Mouse (Mus musculus) midbrain, embryonic 15.5 days (tissue): ENCODE measurements around the gene Pitpnm1. TPM values are rescaled to one million over a fixed set of nuclear protein-coding genes. Genes with fewer than 3 reads are reported as not detected.
"Not testable (repeated sequence)": the region's sequence is repeated elsewhere in the genome, so short reads cannot be mapped to it uniquely, and the experiment has no call there.

Source experiments
- ATAC-seq: fragments of 200-750 bp; cut with Nextera tagmentation; replicated peaks from 2 replicates; pipeline ENCODE4 v1.8.0; 2017; ENCODE audit warnings: moderate TSS enrichment
- H3K27ac ChIP-seq: fragments of 300-500 bp; sonication (generic); 2 replicates; pipeline ENCODE4 v1.5.1; 2015; ENCODE audit warnings: mild to moderate bottlenecking, inconsistent platforms
- H3K27me3 ChIP-seq: fragments of 300-500 bp; sonication (generic); replicated peaks from 2 replicates; pipeline ENCODE4 v1.6.1; 2015; ENCODE audit warnings: inconsistent platforms
- H3K36me3 ChIP-seq: fragments of 300-500 bp; sonication (generic); replicated peaks from 2 replicates; pipeline ENCODE4 v1.6.1; 2015; ENCODE audit warnings: inconsistent platforms
- H3K4me1 ChIP-seq: fragments of 300-500 bp; sonication (generic); 2 replicates; pipeline ENCODE4 v1.6.1; 2015; ENCODE audit warnings: inconsistent platforms
- H3K4me2 ChIP-seq: fragments of 300-500 bp; sonication (generic); 2 replicates; pipeline ENCODE4 v1.6.1; 2015; ENCODE audit warnings: inconsistent platforms, mild to moderate bottlenecking, moderate library complexity
- H3K4me3 ChIP-seq: fragments of 300-500 bp; sonication (generic); 2 replicates; pipeline ENCODE4 v1.5.1; 2015; ENCODE audit warnings: mild to moderate bottlenecking, inconsistent platforms
- H3K9ac ChIP-seq: fragments of 300-500 bp; sonication (generic); 2 replicates; pipeline ENCODE4 v1.6.1; 2015; ENCODE audit warnings: mild to moderate bottlenecking, inconsistent platforms
- H3K9me3 ChIP-seq: fragments of 300-500 bp; sonication (generic); 2 replicates; pipeline ENCODE4 v1.6.1; 2016; ENCODE audit warnings: inconsistent platforms
- WGBS: fragments of 180-500 bp; shearing (Covaris S2); methylation state at CpG from one replicate; pipeline ENCODE4 v1.1.7; 2015; ENCODE audit warnings: mixed read lengths; 5-methylcytosine and 5-hydroxymethylcytosine counted together
- polyA plus RNA-seq: library from polyadenylated mRNA; unstranded; fragments of >200 nt; fragmentation: Nextera tagmentation; extraction: Ambion mirVana; gene quantifications from 2 replicates; pipeline ENCODE4 v1.2.1, GENCODE M21; 2015

Gene Pitpnm1
- polyA plus RNA-seq, 1 experiment from 2014 or later = 102 TPM

- Histone ChIP-seq H3K9ac (no peak within 1 kb of the TSS), H3K9me3 (no peaks in the 10 kb centered on the region), H3K27ac (no peak within 1 kb of the TSS), H3K4me3 (no peak within 1 kb of the TSS), H3K36me3 (no peaks in the 10 kb centered on the region), H3K4me1 (no peaks in the 10 kb centered on the region), H3K4me2 (no peak within 1 kb of the TSS), H3K27me3 (no peaks in the 10 kb centered on the region)
- WGBS = 90% methylated on average over 15 of the region's 15 CpGs
- no peak for ATAC-seq
These were observed 40.6 kb upstream of the Pitpnm1 start, which contains the start of gene Gstp3 for GRCm38 (mm10) chr19:4059069-4059740. Gstp3 (minus strand) TSS chr19:4059569.

- WGBS = 89% methylated on average over 8 of the region's 8 CpGs
- H3K27ac ChIP-seq, ATAC-seq, H3K27me3 ChIP-seq, H3K4me1 ChIP-seq, H3K9ac ChIP-seq, H3K9me3 ChIP-seq, H3K36me3 ChIP-seq, H3K4me3 ChIP-seq, H3K4me2 ChIP-seq: not testable (repeated sequence)
These were observed 39.5 kb upstream of the Pitpnm1 start for GRCm38 (mm10) chr19:4060044-4060898.

DNA sequence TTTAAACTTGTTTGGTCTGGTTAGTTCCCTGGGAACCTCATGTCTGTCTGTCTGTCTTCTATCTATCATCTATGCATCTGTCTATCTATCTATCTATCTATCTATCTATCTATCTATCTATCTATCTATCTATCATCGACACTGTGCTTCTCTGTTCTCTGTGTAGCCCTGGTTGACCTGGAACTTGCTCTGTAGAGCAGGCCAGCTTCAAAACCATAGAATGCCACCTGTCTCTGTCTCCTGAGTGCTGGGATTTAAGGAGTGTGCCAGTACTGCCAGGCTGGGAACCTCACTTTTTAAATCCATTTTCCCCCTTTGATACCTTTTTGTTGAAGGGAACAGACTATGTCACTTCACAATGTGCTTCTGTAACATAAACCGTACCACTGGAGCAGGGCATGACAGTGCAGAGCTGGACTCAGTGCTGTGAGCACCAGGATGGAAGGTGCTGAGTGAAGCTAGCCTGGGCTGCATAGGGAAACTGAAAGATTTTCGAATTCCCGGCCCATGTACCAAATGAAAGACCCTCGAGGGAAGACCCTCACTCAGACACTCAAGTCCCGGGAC, 38.8 kb upstream of the Pitpnm1 start:
- Histone ChIP-seq H3K4me2 (no peak overlapping the region), H3K4me1 (no peaks in the 10 kb centered on the region), H3K9ac (no peak overlapping the region), H3K36me3 (no peaks in the 10 kb centered on the region), H3K4me3 (no peak overlapping the region), H3K27me3 (no peaks in the 10 kb centered on the region), H3K27ac (no peak overlapping the region), H3K9me3 (no peaks in the 10 kb centered on the region)
- ATAC-seq = no peak
- WGBS = 95% methylated on average over 6 of the region's 6 CpGs

DNA sequence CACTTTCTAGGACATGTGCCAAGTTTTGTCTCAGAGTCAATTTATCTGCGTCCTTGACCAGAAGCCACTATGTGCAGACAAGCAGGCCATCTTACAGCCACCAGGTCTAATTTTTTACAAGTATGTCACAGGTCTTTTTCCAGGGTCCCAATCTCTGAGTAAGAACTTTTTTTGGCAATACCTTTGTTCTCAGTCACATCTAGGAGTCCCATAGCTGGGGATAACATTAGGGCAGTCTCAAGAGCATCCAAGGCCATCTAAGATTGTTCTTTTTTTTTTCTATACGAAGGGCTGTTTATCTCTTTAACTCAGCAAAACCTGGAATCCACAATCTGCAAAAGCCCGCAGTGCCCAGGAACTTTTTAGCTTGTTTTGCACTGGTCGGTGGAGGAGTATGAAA, 36.4 kb upstream of the Pitpnm1 start:
- H3K4me3 ChIP-seq, H3K9me3 ChIP-seq, H3K36me3 ChIP-seq, H3K9ac ChIP-seq, ATAC-seq, H3K27me3 ChIP-seq, H3K4me2 ChIP-seq, H3K4me1 ChIP-seq, H3K27ac ChIP-seq: not testable (repeated sequence)
- WGBS = 82% methylated on average over 4 of the region's 4 CpGs

DNA sequence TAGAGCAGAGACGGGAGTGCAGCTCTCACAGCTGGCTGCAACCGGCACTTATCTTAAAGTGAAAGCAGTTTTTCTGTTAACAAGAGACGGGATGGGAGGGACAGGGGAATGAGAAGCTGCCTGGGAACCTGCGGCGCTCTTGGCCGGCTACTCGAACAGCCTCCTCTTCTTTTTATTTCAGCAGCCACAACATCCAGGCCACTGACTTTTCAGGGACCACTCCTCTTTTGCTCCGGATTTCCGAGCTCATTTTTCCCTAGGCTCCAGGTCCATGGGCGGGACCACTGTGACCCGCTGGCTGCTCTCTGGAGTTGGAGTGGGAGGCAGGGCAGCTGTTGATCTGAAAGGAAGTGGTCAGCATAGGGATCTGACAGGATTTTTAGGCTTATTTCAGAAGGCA, 35.3 kb upstream of the Pitpnm1 start:
- not testable (repeated sequence) for H3K4me2 ChIP-seq, H3K27me3 ChIP-seq, H3K4me1 ChIP-seq, H3K4me3 ChIP-seq, H3K9ac ChIP-seq, ATAC-seq, H3K36me3 ChIP-seq, H3K27ac ChIP-seq, H3K9me3 ChIP-seq
- WGBS = 52% methylated on average over 6 of the region's 11 CpGs

- Histone ChIP-seq H3K9ac (no peak overlapping the region), H3K4me3 (no peak overlapping the region), H3K4me2 (no peak overlapping the region), H3K9me3 (no peaks in the 10 kb centered on the region), H3K4me1 (no peaks in the 10 kb centered on the region), H3K27ac (no peak overlapping the region), H3K27me3 (no peaks in the 10 kb centered on the region), H3K36me3 (no peaks in the 10 kb centered on the region)
- ATAC-seq = no peak
- 90% methylated on average over 6 of the region's 6 CpGs for whole genome bisulfite sequencing
These were observed 33.5 kb upstream of the Pitpnm1 start for GRCm38 (mm10) chr19:4066280-4066679.

- H3K4me2 ChIP-seq = no peak overlapping the region
These were observed 32.9 kb upstream of the Pitpnm1 start for GRCm38 (mm10) chr19:4066877-4067276.

GRCm38 (mm10) chr19:4068242-4068641, 31.6 kb upstream of the Pitpnm1 start:
- not testable (repeated sequence) for H3K4me1 ChIP-seq, ATAC-seq, H3K27me3 ChIP-seq, H3K4me3 ChIP-seq, H3K4me2 ChIP-seq, H3K27ac ChIP-seq, H3K9ac ChIP-seq, H3K9me3 ChIP-seq, H3K36me3 ChIP-seq
- 95% methylated on average over 2 of the region's 2 CpGs for WGBS

More at GRCm38 (mm10) chr19:4066877-4067276, 32.9 kb upstream of the Pitpnm1 start:
- no peak for ATAC-seq
- no peak overlapping the region for H3K9ac ChIP-seq
- H3K27me3 ChIP-seq = no peaks in the 10 kb centered on the region
- no peaks in the 10 kb centered on the region for H3K36me3 ChIP-seq
- no peaks in the 10 kb centered on the region for H3K9me3 ChIP-seq
- H3K27ac ChIP-seq = no peak overlapping the region
- H3K4me3 ChIP-seq = no peak overlapping the region
- no peaks in the 10 kb centered on the region for H3K4me1 ChIP-seq

GRCm38 (mm10) chr19:4068717-4069410, 30.9 kb upstream of the Pitpnm1 start:
- Histone ChIP-seq H3K27me3 (no peaks in the 10 kb centered on the region), H3K36me3 (no peaks in the 10 kb centered on the region), H3K4me1 (no peaks in the 10 kb centered on the region), H3K4me2 (no peak overlapping the region), H3K4me3 (no peak overlapping the region), H3K9ac (no peak overlapping the region), H3K9me3 (no peaks in the 10 kb centered on the region), H3K27ac (no peak overlapping the region)
- 51% methylated on average over 15 of the region's 15 CpGs for WGBS
- ATAC-seq = no peak

GRCm38 (mm10) chr19:4070311-4070710, 29.5 kb upstream of the Pitpnm1 start:
- Histone ChIP-seq H3K27ac (no peak overlapping the region), H3K9me3 (no peaks in the 10 kb centered on the region), H3K27me3 (no peaks in the 10 kb centered on the region), H3K4me1 (no peaks in the 10 kb centered on the region), H3K36me3 (no peaks in the 10 kb centered on the region), H3K4me3 (no peak overlapping the region), H3K4me2 (no peak overlapping the region), H3K9ac (no peak overlapping the region)
- 71% methylated on average over 15 of the region's 15 CpGs for WGBS
- ATAC-seq = no peak

DNA sequence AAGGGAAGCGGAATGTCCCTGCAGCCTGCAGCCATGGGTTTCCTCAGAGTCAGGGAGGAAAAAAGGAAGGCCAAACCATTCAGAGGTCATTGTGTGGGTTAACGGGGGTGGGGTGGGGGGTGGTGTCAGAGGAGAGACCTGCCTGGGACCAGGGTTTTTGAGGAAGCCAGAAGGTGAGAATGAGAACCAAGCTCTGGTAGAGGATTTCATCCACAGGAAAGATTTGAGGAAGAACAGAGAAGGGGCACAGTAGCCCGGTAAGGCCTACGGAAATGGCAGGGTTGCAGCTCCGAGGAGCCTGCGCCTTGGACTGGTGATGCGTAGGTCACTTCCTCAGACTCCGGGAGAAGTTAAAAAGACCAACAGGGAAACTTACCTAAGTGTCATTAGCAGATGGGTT, 29.0 kb upstream of the Pitpnm1 start:
- no peaks in the 10 kb centered on the region for H3K36me3 ChIP-seq
- H3K4me1 ChIP-seq = no peaks in the 10 kb centered on the region
- no peaks in the 10 kb centered on the region for H3K27me3 ChIP-seq
- H3K9me3 ChIP-seq = no peaks in the 10 kb centered on the region
- H3K4me3 ChIP-seq = no peak overlapping the region
- H3K27ac ChIP-seq = no peak overlapping the region
- WGBS = 83% methylated on average over 8 of the region's 8 CpGs
- no peak overlapping the region for H3K9ac ChIP-seq
- no peak overlapping the region for H3K4me2 ChIP-seq
- no peak for ATAC-seq

- no peak for ATAC-seq
- 94% methylated on average over 6 of the region's 6 CpGs for WGBS
- no peak overlapping the region for H3K4me2 ChIP-seq
- no peaks in the 10 kb centered on the region for H3K36me3 ChIP-seq
- H3K9ac ChIP-seq = no peak overlapping the region
- no peak overlapping the region for H3K27ac ChIP-seq
- H3K4me1 ChIP-seq = no peaks in the 10 kb centered on the region
- no peaks in the 10 kb centered on the region for H3K9me3 ChIP-seq
- H3K4me3 ChIP-seq = no peak overlapping the region
- H3K27me3 ChIP-seq = no peaks in the 10 kb centered on the region
These were observed 28.4 kb upstream of the Pitpnm1 start for GRCm38 (mm10) chr19:4071406-4071805.
